Mouse (Mus musculus) midbrain, embryonic 12.5 days (tissue): Measurements from ENCODE around the gene Serhl. TPM values are rescaled to one million over a fixed set of nuclear protein-coding genes. Genes with fewer than 3 reads are reported as not detected.

ENCODE experiments used
- ATAC-seq: fragments of 200-750 bp; cut with Nextera tagmentation; 2 replicates; pipeline ENCODE4 v1.8.0; 2017; ENCODE audit warnings: low read depth, moderate TSS enrichment, moderate library complexity; ENCODE audit not compliant: low FRiP score
- H3K27ac ChIP-seq: fragments of 300-500 bp; sonication (generic); replicated peaks from 2 replicates; pipeline ENCODE4 v1.5.1; 2016; ENCODE audit warnings: mild to moderate bottlenecking
- H3K27me3 ChIP-seq: fragments of 300-500 bp; sonication (generic); 2 replicates; pipeline ENCODE4 v1.6.1; 2016; ENCODE audit warnings: mild to moderate bottlenecking
- H3K36me3 ChIP-seq: fragments of 300-500 bp; sonication (generic); 2 replicates; pipeline ENCODE4 v1.6.1; 2016
- H3K4me1 ChIP-seq: fragments of 300-500 bp; sonication (generic); 2 replicates; pipeline ENCODE4 v1.6.1; 2016
- H3K4me2 ChIP-seq: fragments of 300-500 bp; sonication (generic); replicated peaks from 2 replicates; pipeline ENCODE4 v1.6.1; 2016; ENCODE audit warnings: mild to moderate bottlenecking, moderate library complexity
- H3K4me3 ChIP-seq: fragments of 300-500 bp; sonication (generic); 2 replicates; pipeline ENCODE4 v1.5.1; 2016; ENCODE audit warnings: mild to moderate bottlenecking
- H3K9ac ChIP-seq: fragments of 300-500 bp; sonication (generic); replicated peaks from 2 replicates; pipeline ENCODE4 v1.6.1; 2016; ENCODE audit warnings: mild to moderate bottlenecking, moderate library complexity
- H3K9me3 ChIP-seq: fragments of 300-500 bp; sonication (generic); 2 replicates; pipeline ENCODE4 v1.6.1; 2016; ENCODE audit warnings: mild to moderate bottlenecking
- WGBS: fragments of 180-500 bp; shearing (Covaris S2); methylation state at CpG from one replicate; pipeline ENCODE4 v1.1.7; 2016; 5-methylcytosine and 5-hydroxymethylcytosine counted together
- polyA plus RNA-seq: library from polyadenylated mRNA; unstranded; fragments of >200 nt; fragmentation: Nextera tagmentation; extraction: Ambion mirVana; gene quantifications from 2 replicates; pipeline ENCODE4 v1.2.1, GENCODE M21; 2016

Serhl gene
- polyA plus RNA-seq, 1 experiment from 2014 or later: 43.0 TPM

DNA sequence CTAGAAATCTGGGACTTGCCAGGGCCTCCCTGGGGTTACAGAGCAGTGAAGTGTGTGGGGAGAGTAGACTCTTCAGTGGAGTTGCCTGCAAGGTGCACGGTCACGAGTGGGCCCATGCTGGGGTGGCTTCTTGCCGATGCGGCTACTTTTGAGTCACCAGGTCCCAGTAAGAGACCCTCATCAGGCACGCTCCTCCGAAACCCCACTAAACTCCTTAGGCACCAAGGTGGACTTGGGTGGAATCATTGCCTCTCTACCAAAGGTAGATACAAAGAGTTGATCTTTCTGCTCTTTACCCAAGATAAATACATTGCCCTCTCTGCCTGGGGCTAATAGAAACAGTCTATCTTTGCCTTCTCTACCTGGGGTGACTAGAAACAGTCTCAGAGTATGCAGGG, 68.4 kb downstream of the Serhl start:
- peaks cover 79% of the 10 kb centered on the region for H3K36me3 ChIP-seq
- 95% methylated on average over 6 of the region's 6 CpGs for WGBS
- no peaks in the 10 kb centered on the region for H3K27me3 ChIP-seq
- no peak for ATAC-seq
- H3K27ac ChIP-seq: no peak overlapping the region
- H3K9ac ChIP-seq: no peak overlapping the region
- no peak overlapping the region for H3K4me3 ChIP-seq
- no peak overlapping the region for H3K4me2 ChIP-seq
- peaks cover 11% of the 10 kb centered on the region; the same call in 1 of the 2 replicates for H3K4me1 ChIP-seq
- no peaks in the 10 kb centered on the region for H3K9me3 ChIP-seq

DNA sequence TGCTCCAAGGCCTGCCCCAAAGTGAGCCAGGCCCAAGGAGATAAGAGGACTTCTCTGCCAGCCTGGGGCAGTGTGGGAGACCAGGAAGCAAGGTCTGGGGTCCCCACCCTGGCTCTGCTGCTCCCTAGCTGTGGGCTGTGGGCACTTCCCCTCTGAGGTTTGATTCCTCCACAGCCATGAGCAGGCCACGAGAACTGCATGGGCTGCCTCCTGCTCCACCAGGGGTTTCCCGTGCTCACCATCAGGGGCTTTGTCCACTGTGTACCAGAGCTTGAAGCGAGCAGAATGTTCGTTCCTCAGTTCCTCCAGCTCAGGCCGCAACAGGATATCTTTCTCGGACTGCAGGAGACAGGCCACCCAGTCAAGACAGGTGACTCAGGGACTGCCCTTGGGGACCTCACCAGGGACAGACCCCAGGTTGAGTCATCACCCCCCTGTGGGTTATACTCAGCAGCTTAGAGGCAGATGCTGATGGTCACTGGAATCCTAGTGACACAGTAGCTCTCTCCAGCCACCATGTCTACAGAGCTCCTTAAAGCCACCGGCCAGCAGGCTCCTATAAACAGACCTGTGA, 69.4 kb downstream of the Serhl start:
- 93% methylated on average over 7 of the region's 7 CpGs for WGBS
- no peak overlapping the region for H3K4me2 ChIP-seq
- H3K4me1 ChIP-seq: peaks cover 11% of the 10 kb centered on the region; the same call in 1 of the 2 replicates
- ATAC-seq: no peak
- H3K4me3 ChIP-seq: no peak overlapping the region
- H3K9me3 ChIP-seq: no peaks in the 10 kb centered on the region
- H3K9ac ChIP-seq: no peak overlapping the region
- peaks cover 81% of the 10 kb centered on the region for H3K36me3 ChIP-seq
- H3K27me3 ChIP-seq: no peaks in the 10 kb centered on the region
- no peak overlapping the region for H3K27ac ChIP-seq

DNA sequence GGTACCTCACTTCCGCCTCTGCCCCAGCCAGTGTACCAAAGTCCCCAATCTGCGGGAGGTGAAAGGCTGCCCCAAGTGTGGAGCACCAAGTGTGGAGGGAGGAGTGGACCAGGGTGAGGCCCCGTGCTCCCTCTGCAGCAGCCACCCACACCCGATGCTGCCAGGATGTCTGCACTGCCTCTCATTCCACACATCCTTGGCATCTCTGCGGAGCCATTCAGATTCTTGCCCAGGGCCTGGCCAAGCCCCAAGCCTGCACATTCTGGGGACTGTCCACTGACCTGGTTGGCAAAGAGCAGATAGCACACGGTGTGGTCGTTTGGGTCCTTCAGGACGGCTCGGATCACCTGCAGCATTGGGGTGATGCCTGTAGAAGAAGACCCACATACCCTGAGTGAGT, 70.5 kb downstream of the Serhl start:
- Histone ChIP-seq H3K27ac (no peak overlapping the region), H3K36me3 (peaks cover 73% of the 10 kb centered on the region), H3K9ac (no peak overlapping the region)

DNA sequence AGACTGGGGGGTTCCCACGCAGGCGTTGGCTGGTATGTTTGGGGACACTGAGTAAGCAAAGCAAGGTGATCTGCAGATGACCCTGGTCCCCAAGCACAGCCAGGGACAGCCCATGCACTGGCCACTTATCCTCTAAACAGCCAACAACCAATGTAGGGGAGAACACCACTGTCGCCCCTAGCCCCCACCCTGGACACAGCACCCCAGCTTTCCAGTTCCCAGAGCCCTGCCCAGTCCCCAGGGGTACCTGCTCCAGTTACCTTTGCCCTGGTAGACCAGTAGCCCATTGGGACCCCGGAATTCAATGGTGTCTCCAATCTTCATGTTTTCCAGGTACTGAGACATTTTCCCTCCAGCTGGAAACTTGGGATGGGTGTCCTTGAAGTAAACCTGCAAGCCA, 71.3 kb downstream of the Serhl start:
- no peak for ATAC-seq
- no peak overlapping the region for H3K4me2 ChIP-seq
- no peak overlapping the region for H3K4me3 ChIP-seq
- no peaks in the 10 kb centered on the region for H3K27me3 ChIP-seq
- peaks cover 77% of the 10 kb centered on the region for H3K36me3 ChIP-seq
- no peak overlapping the region for H3K9ac ChIP-seq
- H3K4me1 ChIP-seq: peaks cover 11% of the 10 kb centered on the region; the same call in 1 of the 2 replicates
- no peaks in the 10 kb centered on the region for H3K9me3 ChIP-seq
- WGBS: 85% methylated on average over 4 of the region's 4 CpGs
- H3K27ac ChIP-seq: no peak overlapping the region

More for the DNA sequence above, 70.5 kb downstream of the Serhl start:
- WGBS: 92% methylated on average over 9 of the region's 9 CpGs
- Histone ChIP-seq H3K4me3 (no peak overlapping the region), H3K4me2 (no peak overlapping the region), H3K27me3 (no peaks in the 10 kb centered on the region), H3K4me1 (peaks cover 11% of the 10 kb centered on the region; the same call in 1 of the 2 replicates), H3K9me3 (no peaks in the 10 kb centered on the region)
- no peak for ATAC-seq

DNA sequence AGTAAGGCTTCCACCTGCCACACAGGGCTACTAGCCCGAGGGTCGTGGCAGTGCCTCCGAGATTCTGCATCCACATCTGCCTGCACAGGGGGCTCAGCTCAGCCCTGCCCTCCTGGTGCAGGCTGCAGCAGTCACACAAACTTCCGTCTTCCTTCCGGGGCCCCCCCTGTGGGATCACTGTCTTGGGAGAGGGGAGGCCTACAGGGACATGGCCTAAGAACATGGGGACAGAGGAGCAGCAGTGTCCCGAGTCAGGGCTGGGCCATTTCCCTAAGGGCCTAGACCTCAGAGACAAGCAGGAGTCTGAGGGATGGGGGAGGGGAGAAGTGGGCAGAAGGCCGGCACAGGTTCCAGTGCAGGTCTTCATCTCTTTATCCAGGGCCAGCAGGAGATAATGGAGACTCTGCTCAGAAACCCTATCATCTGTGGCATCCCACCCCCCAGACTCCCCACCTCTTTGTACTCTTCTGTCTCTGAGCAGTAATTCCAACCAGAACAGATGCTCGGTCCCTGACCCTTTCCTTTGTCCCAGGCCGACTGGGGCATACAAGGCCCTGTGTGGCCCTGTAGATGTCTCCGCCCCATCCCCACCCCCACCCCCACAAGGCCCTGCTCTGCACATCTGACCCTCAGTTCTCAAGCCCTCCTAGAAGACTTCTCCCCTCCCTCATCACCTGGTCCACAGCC, 71.9 kb downstream of the Serhl start:
- no peak overlapping the region for H3K4me3 ChIP-seq
- no peak overlapping the region for H3K9ac ChIP-seq
- no peaks in the 10 kb centered on the region for H3K27me3 ChIP-seq
- H3K4me1 ChIP-seq: peaks cover 11% of the 10 kb centered on the region; the same call in 1 of the 2 replicates
- WGBS: 24% methylated on average over 9 of the region's 10 CpGs
- H3K4me2 ChIP-seq: no peak overlapping the region
- H3K36me3 ChIP-seq: peaks cover 74% of the 10 kb centered on the region
- ATAC-seq: no peak
- no peak overlapping the region for H3K27ac ChIP-seq
- H3K9me3 ChIP-seq: no peaks in the 10 kb centered on the region

DNA sequence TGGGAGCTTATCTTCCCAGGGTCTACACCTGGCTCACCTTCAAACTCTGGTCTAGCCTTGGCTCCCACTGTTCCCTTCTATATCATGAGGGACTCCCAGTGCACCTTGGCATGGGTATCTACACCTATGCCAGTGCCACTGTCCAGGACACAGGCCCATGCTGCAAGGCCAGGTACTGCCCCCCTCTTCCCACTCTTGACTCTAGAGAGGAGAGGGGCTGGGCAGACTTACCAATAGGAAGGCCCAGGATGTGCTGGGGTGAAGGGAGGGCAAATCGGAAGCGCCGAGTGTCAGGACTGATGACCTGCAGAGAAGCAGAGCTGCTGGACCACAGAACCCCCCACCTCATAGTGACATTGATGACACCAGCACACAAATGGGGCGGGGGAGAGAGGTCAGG, 72.7 kb downstream of the Serhl start:
- WGBS: 91% methylated on average over 4 of the region's 4 CpGs
- no peak overlapping the region for H3K27ac ChIP-seq

DNA sequence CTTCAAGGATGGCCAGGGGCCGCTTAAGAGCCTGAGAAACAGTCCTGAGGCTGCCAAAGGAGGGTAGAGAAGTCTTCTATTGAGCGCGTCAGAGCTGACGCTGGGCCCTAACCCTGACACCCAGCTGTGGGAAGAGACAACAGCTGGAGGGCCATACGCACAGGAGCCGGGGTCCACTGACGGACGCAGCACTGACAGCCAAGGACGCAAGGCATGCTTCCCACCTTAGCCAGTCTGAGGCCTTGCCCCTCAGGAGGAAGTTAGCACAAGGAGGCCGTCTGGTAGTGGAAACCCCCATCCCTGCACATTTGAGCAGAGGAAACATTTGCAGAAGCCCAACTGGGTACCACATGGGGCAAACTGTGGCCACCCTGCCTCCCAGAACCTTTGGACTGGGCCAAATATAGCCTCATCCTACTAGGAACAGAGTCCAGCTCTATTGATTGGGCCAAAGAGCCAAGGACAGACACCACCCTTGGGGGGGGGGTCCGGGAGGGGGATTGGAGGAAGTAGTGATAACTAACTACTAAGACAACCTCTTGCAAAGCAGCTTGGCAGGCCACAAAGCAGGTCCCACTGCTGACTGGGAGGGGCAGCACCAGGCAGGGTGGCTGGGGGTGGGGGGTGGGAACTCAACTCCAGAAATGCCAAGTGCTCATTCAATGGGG, 73.6 kb downstream of the Serhl start:
- H3K9me3 ChIP-seq: no peaks in the 10 kb centered on the region
- no peak overlapping the region for H3K4me2 ChIP-seq
- peaks cover 60% of the 10 kb centered on the region for H3K36me3 ChIP-seq
- no peak for ATAC-seq
- no peak overlapping the region for H3K27ac ChIP-seq
- no peak overlapping the region for H3K4me3 ChIP-seq
- H3K4me1 ChIP-seq: peaks cover 11% of the 10 kb centered on the region; the same call in 1 of the 2 replicates
- no peak overlapping the region for H3K9ac ChIP-seq
- no peaks in the 10 kb centered on the region for H3K27me3 ChIP-seq
- WGBS: 92% methylated on average over 11 of the region's 11 CpGs

More for the DNA sequence above, 72.7 kb downstream of the Serhl start:
- peaks cover 11% of the 10 kb centered on the region; the same call in 1 of the 2 replicates for H3K4me1 ChIP-seq
- peaks cover 70% of the 10 kb centered on the region for H3K36me3 ChIP-seq
- ATAC-seq: no peak
- no peaks in the 10 kb centered on the region for H3K27me3 ChIP-seq
- H3K4me3 ChIP-seq: no peak overlapping the region
- no peaks in the 10 kb centered on the region for H3K9me3 ChIP-seq
- no peak overlapping the region for H3K4me2 ChIP-seq
- H3K9ac ChIP-seq: no peak overlapping the region

DNA sequence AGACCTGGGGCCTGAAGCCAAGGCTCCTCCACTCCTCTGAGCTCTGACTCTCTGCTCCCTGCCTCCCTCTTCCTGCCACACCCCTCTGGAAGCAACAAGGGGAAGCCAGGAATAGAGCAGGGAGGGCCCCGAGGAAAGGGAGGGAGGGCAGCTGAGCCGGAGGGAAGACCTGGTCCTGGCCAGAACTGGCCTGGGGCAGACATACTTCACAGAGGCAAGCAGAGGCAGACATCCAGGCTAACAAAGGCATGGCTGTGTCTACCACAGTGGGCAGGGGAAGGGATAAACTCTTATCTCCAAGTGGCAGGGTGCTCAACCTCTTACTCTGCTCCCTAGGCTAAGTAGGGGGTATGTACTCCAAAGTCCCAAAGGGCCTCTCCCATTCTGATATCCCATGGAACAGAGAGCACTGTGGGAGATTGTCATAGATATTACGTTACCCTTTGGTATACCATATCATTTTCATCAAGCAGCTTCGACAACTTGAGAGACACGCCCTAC, 75.7 kb downstream of the Serhl start:
- no peaks in the 10 kb centered on the region for H3K9me3 ChIP-seq
- no peak for ATAC-seq
- 77% methylated on average over 5 of the region's 5 CpGs for WGBS
- no peak overlapping the region for H3K27ac ChIP-seq
- no peak overlapping the region for H3K9ac ChIP-seq
- H3K4me2 ChIP-seq: no peak overlapping the region
- peaks cover 40% of the 10 kb centered on the region for H3K36me3 ChIP-seq
- H3K4me3 ChIP-seq: no peak overlapping the region
- H3K27me3 ChIP-seq: no peaks in the 10 kb centered on the region
- H3K4me1 ChIP-seq: peaks cover 16% of the 10 kb centered on the region

DNA sequence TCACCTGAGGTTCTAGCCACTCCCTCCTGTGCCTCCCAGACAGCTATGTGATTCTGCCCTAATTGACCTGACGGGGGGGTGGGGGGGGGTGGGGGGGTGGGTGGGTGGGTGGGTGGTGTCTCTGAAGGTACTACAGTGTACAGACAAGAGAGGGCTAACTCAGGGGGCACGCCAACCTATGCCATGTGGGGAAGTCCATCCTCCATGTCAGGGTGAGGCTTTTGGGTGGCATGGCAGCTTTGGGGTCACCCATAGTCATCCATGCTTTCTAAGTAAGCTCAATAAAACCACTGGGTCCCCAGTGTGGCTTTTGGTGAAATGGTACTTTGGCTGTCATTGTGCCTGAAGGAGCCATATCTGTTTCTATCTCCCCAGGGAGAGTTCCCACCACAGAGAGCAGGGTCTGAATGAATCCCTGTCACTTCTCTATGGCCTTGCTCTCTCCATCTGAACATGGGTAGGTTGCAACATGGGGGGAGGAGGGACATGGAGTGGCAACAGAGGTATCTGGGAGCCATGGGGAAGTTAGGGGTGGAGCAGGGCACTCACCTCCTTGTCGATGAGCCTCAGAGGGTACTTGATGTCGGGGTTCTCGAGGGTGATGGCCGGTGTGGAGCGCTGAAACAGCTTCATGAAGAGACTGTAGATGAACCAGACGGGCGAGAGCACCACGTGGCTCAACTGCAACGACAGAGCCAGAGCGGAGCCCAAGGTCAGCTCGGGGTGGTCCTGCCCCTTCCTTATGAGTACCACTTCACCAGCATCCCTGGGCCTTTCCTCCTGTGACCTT, 76.4 kb downstream of the Serhl start:
- Histone ChIP-seq H3K9ac (no peak overlapping the region), H3K4me3 (no peak overlapping the region), H3K4me1 (peaks cover 22% of the 10 kb centered on the region), H3K36me3 (peaks cover 33% of the 10 kb centered on the region), H3K4me2 (no peak overlapping the region), H3K27ac (no peak overlapping the region), H3K9me3 (no peaks in the 10 kb centered on the region), H3K27me3 (no peaks in the 10 kb centered on the region)
- ATAC-seq: no peak
- WGBS: 90% methylated on average over 13 of the region's 13 CpGs
